Mouse (Mus musculus) small intestine, adult 2 months (tissue): Measurements from ENCODE around the gene Rplp0.

Source experiments
- CTCF ChIP-seq: fragments of 200-500 bp; IDR thresholded peaks from 2 replicates; pipeline ENCODE4 v1.5.1; 2012; ENCODE audit warnings: low read depth, mild to moderate bottlenecking, control low read depth, inconsistent platforms, low read length, moderate library complexity, mixed read lengths; ENCODE audit not compliant: insufficient replicate concordance, insufficient read length; ENCODE audit errors: extremely low read depth
- POLR2A ChIP-seq: fragments of 200-500 bp; IDR thresholded peaks from 2 replicates; pipeline ENCODE4 v1.6.1; 2012; ENCODE audit warnings: low read depth, mild to moderate bottlenecking, control low read depth, inconsistent platforms, low read length, moderate library complexity

GRCm38 (mm10) chr5:115603561-115603960 is 44.3 kb downstream of the Rplp0 start:
- TF ChIP-seq CTCF = no peak
- TF ChIP-seq POLR2A = no peak
